ENCODE assay signal across 8 mouse cellular contexts in the genomic region with DNA sequence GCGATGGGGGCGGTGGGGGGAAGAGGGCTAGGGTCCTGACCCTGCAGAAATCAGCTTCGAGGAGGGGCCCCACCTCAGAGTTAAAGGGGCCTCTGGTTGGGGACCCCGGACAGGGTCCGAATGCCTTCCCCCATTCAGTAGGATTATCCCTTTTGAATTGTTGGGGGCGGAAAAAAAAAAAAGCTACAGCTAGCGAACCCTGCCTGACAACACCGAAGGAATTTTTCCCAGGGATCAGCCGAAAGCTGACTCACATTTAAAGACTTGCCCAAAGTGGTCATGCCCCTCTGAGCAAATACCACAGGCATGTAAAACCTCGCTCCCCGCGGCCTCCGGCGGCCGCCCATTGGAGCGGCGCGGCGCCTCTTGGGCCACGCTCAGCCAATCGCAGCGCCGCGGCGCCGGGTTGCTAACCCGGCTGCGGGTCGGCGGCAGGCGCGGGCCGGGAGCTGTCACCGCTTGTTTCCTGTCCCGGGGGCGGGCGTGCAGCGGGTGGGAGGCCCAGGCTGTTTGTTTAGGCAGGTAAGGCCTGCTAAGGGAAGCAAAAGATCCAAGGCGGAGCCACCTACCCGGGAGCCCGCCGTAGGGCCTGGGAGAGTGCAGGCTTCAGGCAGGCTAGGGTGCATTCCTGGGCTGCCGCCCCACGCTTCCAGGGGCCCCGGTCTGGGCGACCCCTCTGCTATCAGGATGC.
DNase-seq lines count a peak whose midpoint lies in the region; ATAC-seq lines count a peak whose summit lies in the region.

No protein-coding gene starts in this region.

- H3K9ac ChIP-seq in hindbrain, embryonic 11.5 days (ENCODE audit: low read depth, low read length): peak overlapping the region; percentile 46

- H3K4me2 ChIP-seq in hindbrain, embryonic 11.5 days (replicated peaks; ENCODE audit: low read depth, low read length): peak overlapping the region; percentile 50

- WGBS in hindbrain, embryonic 11.5 days: under 1% methylated on average over 44 of the region's 46 CpGs

- peak overlapping the region; percentile 32 for H3K4me3 ChIP-seq in hindbrain, embryonic 11.5 days (ENCODE audit: low read depth, low read length)

- H3K36me3 ChIP-seq in hindbrain, embryonic 11.5 days (ENCODE audit: control insufficient read depth, insufficient read depth, low read length): no peaks in the 10 kb centered on the region

- ATAC-seq in frontal cortex, adult (ENCODE audit: low TSS enrichment): peak; percentile 89
- peak; percentile 95 for ATAC-seq in hindbrain, embryonic 11.5 days (ENCODE audit: low FRiP score)

- no peaks in the 10 kb centered on the region for H3K27me3 ChIP-seq in hindbrain, embryonic 11.5 days (ENCODE audit: control insufficient read depth, insufficient read depth, low read length)

- peak overlapping the region; percentile 72 for H3K27ac ChIP-seq in hindbrain, embryonic 11.5 days (ENCODE audit: low read depth, low read length)

- peak; percentile 99 for DNase-seq in Muller cell, postnatal 12 days (ENCODE audit: inconsistent ontology term)
- DNase-seq in cerebellum, adult 9-10 months: peak; percentile 80
- DNase-seq in hindbrain, embryonic 11.5 days (ENCODE audit: low spot score): peak; percentile 90
- DNase-seq in layer of hippocampus, postnatal 14 days (ENCODE audit: low spot score in 2 of 2): peak; percentile 66 to 68
- DNase-seq in lung, postnatal 10 days: peak; percentile 90
- peak; percentile 85 for DNase-seq in ovary, postnatal 36 days (ENCODE audit: low spot score)
- peak; percentile 94 for DNase-seq in thymus, postnatal 14 days

- peaks cover 4% of the 10 kb centered on the region; the same call in 1 of the 2 replicates for H3K4me1 ChIP-seq in hindbrain, embryonic 11.5 days (replicated peaks; ENCODE audit: control insufficient read depth, insufficient read depth, low read length)

- no peaks in the 10 kb centered on the region for H3K9me3 ChIP-seq in hindbrain, embryonic 11.5 days (ENCODE audit: control insufficient read depth, low read length)

Comparison
In these comparisons a context has a peak if more than half of its experiments do, and no peak if none do; other contexts are left out.
1. Peak in every context shown above with its lines: DNase-seq, ATAC-seq, H3K4me3 ChIP-seq and H3K27ac ChIP-seq.